Mouse (Mus musculus) heart, embryonic 15.5 days (tissue): ENCODE results near the gene Slc25a39. TPM values are rescaled to one million over a fixed set of nuclear protein-coding genes. Genes with fewer than 3 reads are reported as not detected.
"Not testable (repeated sequence)": the region's sequence is repeated elsewhere in the genome, so short reads cannot be mapped to it uniquely, and the experiment has no call there.

Source experiments
- ATAC-seq: fragments of 200-750 bp; cut with Nextera tagmentation; replicated peaks from 2 replicates; pipeline ENCODE4 v1.8.0; 2017; ENCODE audit warnings: low read depth, moderate TSS enrichment; ENCODE audit not compliant: insufficient number of reproducible peaks, insufficient read depth, low FRiP score
- H3K27ac ChIP-seq: fragments of 300-500 bp; sonication (generic); 2 replicates; pipeline ENCODE4 v1.5.1; 2015; ENCODE audit warnings: mild to moderate bottlenecking, inconsistent platforms
- H3K27me3 ChIP-seq: fragments of 300-500 bp; sonication (generic); 2 replicates; pipeline ENCODE4 v1.6.1; 2015; ENCODE audit warnings: inconsistent platforms
- H3K36me3 ChIP-seq: fragments of 300-500 bp; sonication (generic); 2 replicates; pipeline ENCODE4 v1.6.1; 2015; ENCODE audit warnings: mild to moderate bottlenecking, inconsistent platforms
- H3K4me1 ChIP-seq: fragments of 300-500 bp; sonication (generic); replicated peaks from 2 replicates; pipeline ENCODE4 v1.6.1; 2015; ENCODE audit warnings: inconsistent platforms
- H3K4me2 ChIP-seq: fragments of 300-500 bp; sonication (generic); 2 replicates; pipeline ENCODE4 v1.6.1; 2015; ENCODE audit warnings: inconsistent platforms, mild to moderate bottlenecking, moderate library complexity
- H3K4me3 ChIP-seq: fragments of 300-500 bp; sonication (generic); 2 replicates; pipeline ENCODE4 v1.5.1; 2015; ENCODE audit warnings: mild to moderate bottlenecking, inconsistent platforms
- H3K9ac ChIP-seq: fragments of 300-500 bp; sonication (generic); 2 replicates; pipeline ENCODE4 v1.6.1; 2015; ENCODE audit warnings: mild to moderate bottlenecking, inconsistent platforms
- H3K9me3 ChIP-seq: fragments of 300-500 bp; sonication (generic); replicated peaks from 2 replicates; pipeline ENCODE4 v1.6.1; 2016; ENCODE audit warnings: inconsistent platforms
- WGBS: fragments of 180-500 bp; shearing (Covaris S2); methylation state at CpG from one replicate; pipeline ENCODE4 v1.1.7; 2015; ENCODE audit warnings: mixed read lengths; 5-methylcytosine and 5-hydroxymethylcytosine counted together
- polyA plus RNA-seq: library from polyadenylated mRNA; unstranded; fragments of >200 nt; fragmentation: Nextera tagmentation; extraction: Ambion mirVana; gene quantifications from 2 replicates; pipeline ENCODE4 v1.2.1, GENCODE M21; 2015

Gene Slc25a39
- polyA plus RNA-seq, 1 experiment from 2014 or later = 293 TPM

DNA sequence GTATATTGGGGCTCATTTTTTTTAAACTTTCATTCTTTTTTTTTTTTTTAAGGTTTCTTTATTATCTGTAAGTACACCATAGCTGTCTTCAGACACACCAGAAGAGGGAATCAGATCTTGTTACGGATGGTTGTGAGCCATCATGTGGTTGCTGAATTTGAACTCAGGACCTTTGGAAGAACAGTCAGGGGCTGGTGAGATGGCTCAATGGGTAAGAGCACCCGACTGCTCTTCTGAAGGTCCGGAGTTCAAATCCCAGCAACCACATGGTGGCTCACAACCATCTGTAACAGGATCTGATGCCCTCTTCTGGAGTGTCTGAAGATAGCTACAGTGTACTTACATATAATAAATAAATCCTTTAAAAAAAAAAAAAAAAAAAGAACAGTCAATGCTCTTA is 2.6 kb upstream of the Slc25a39 start:
- ATAC-seq, H3K36me3 ChIP-seq, H3K4me3 ChIP-seq, H3K27me3 ChIP-seq, H3K4me2 ChIP-seq, H3K27ac ChIP-seq, H3K9ac ChIP-seq, H3K9me3 ChIP-seq: not testable (repeated sequence)
- WGBS = 90% methylated on average over 3 of the region's 3 CpGs
- peaks cover 23% of the 10 kb centered on the region for H3K4me1 ChIP-seq

DNA sequence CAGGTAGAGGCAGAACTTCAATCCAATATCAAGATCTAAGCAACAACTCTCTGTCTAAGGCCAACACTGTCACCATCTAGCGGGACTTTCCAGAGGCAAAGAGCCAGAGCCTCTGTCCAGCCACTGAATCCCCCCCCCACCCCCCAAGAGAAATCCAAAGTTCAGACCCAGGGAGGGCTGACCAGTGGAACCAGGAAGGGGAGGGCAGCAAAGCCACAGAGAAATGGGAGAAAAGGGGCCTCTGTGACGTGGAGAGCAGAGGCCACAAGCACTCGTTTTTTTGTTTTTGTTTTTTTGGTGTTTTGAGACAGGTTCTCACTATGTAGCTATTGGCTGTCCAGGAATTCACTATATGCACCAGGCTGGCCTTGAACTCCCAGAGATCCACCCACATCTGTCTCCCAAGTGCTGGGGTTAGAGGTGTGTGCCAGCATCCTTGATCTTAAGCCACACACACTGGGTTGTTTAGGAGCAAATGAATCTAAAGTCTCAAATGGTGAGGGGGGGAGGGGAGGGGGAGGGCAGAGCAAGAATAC is 2.1 kb upstream of the Slc25a39 start:
- no peak overlapping the region for H3K4me3 ChIP-seq
- H3K4me1 ChIP-seq = peaks cover 28% of the 10 kb centered on the region
- no peak overlapping the region for H3K27ac ChIP-seq
- no peak overlapping the region for H3K4me2 ChIP-seq
- no peak overlapping the region for H3K9ac ChIP-seq
- 0 out of 2 replicates have a peak, but pooled peaks cover 3% of the 10 kb centered on the region for H3K36me3 ChIP-seq
- WGBS = 72% methylated on average over 3 of the region's 3 CpGs
- H3K27me3 ChIP-seq = no peaks in the 10 kb centered on the region
- ATAC-seq = no peak
- no peaks in the 10 kb centered on the region for H3K9me3 ChIP-seq

DNA sequence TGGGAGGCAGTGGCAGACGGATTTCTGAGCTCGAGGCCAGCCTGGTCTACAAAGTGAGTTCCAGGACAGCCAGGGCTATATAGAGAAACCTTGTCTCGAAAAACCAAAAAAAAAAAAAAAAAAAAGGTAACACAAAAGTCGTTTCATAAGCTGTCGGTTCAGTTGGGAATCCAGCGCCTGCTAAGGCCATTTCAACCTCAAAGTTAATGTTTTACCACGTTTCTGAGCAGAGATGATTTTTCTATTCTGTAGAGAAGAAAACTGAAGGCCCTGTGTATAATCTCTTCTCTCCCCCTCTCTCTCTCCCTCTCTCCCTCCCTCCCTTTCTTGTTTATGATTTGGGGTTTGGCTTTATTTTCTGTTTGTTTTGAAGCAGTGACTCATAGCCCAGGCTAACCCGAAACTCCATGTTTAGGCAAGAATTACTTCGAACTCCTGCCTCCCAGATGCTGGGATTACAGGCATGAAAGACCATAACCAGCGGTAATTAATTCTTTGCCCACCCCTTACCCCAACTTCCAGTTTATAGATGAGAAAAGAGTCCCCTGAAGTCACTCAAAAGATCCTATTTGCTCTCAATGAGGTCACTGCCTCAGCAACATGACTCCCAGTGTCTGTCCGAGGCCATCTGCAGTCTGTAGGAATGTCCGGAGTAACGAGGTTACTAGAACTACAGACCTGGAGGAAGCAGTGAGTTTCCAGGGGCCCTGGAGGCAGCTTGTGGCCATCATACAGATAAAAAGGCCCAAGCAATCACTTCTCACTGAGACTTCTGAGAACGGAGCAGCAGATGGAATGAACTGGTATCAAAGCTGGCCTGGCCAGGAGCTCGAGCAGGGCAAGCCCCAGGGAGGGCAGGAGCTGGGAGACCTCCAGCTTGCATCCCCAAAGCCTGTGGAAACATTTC is 1.4 kb upstream of the Slc25a39 start:
- peaks cover 31% of the 10 kb centered on the region for H3K4me1 ChIP-seq
- WGBS = 36% methylated on average over 14 of the region's 15 CpGs
- H3K9me3 ChIP-seq = no peaks in the 10 kb centered on the region
- H3K36me3 ChIP-seq = peaks cover 10% of the 10 kb centered on the region
- H3K4me2 ChIP-seq = peak overlapping the region; percentile 86
- peak overlapping the region; percentile 50 for H3K9ac ChIP-seq
- H3K4me3 ChIP-seq = peak overlapping the region; percentile 90
- H3K27ac ChIP-seq = peak overlapping the region; percentile 94
- ATAC-seq = no peak
- H3K27me3 ChIP-seq = no peaks in the 10 kb centered on the region

DNA sequence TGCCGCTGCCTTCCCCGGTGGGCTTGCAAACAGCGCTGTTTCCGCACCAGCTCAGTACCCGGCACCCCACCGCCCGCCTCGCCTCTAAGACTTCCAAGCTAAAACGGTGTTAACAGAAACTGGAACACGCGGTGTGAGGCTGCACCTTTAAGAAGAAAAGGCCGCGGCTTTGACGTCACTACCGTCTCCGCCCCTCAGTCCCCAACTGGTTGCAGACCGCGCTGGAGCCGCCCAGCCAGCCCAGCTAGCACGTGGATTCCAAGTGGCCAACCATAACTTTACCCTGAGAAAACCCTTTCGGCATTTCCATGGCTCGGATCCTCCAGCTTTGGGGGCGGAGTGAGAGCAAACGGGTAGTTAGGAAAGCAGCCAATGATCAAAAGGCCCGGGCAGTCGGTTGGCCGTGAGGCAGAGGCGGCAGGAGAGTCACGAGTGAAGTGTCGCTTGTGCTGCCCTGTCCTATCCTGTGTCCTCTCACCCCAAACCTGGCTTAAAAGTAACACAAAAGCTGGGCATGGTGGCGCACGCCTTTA is 664 bp upstream of the Slc25a39 start:
- Histone ChIP-seq H3K4me2 (peak overlapping the region; percentile 86), H3K27me3 (no peaks in the 10 kb centered on the region), H3K27ac (peak overlapping the region; percentile 99), H3K9me3 (no peaks in the 10 kb centered on the region), H3K36me3 (peaks cover 17% of the 10 kb centered on the region), H3K4me1 (peaks cover 31% of the 10 kb centered on the region), H3K9ac (peak overlapping the region; percentile 90), H3K4me3 (peak overlapping the region; percentile 90)
- WGBS = 0% methylated on average over 32 of the region's 32 CpGs
- ATAC-seq = peak; percentile 91

DNA sequence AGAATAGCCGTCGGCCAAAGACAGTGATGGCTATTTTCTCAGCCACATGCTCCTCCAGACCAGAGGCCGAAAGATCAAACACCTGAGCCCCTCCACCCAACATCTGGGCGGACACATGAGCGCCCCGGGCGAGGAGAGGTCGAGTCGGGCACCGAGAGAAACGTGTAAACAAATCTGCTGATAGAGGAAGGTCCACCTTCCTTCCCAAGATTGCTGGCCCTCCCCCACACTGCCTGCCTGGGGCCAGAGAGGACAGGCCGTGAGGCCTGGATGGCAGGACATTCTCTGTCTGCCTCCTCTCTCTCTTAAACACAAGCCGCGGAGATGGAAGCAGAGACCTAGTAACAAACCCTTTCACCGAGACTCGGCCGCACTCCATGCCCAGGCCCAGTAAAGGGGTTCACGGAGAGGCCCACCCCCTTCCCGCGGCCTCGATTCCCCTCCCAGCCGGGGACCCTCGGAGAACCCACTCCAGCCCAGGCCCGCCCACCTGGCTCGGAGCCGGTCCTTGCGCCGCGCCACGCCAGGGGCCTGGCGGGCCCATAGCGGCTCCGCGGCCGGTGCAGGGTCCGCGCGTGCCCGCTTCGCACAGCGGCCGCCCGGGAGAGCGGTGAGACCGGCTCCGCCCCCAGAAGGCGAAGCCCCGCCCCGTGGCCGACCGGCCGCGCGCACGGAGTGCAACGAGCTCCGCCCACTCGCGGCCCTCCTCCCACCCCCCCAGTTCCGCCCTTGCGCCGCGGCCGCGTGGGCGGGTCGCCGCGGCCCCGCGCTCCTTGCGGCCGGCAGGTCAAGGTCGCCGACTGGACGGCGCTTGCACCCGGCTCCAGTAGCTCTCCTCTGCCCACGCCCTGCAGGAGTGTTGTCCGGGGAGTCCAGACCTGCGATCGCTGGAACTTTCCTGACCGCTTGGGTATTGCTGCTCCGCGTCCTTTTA is 579 bp downstream of the Slc25a39 start:
- WGBS = under 1% methylated on average over 85 of the region's 85 CpGs
- Histone ChIP-seq H3K27me3 (0 out of 2 replicates have a peak, but pooled peaks cover 1% of the 10 kb centered on the region), H3K27ac (peak overlapping the region; percentile 99), H3K4me2 (peak overlapping the region; percentile 86), H3K36me3 (peaks cover 29% of the 10 kb centered on the region), H3K9me3 (no peaks in the 10 kb centered on the region), H3K9ac (peak overlapping the region; percentile 90), H3K4me3 (peak overlapping the region; percentile 90), H3K4me1 (peaks cover 31% of the 10 kb centered on the region)
- ATAC-seq = peak; percentile 76

DNA sequence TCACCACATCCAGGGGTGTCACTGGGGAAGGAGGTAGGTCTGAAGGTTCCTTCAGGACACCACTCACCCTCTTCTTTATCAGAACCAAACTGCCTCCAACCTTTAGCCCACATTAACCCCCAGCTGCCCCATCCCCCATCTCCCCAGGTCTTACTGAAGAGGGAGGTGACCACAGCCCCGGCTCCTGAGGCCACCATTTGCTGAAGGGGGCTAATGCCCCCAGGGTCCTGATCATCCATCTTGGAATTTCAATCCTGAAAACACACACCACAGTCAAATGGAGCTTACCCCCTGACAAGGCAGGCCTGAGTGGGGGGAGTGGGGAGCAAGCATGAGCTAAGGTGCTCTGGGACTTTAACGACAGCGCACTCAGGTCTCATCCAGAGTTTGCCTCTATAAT is 1.3 kb downstream of the Slc25a39 start:
- Histone ChIP-seq H3K9ac (peak overlapping the region; percentile 90), H3K4me1 (peaks cover 28% of the 10 kb centered on the region), H3K4me3 (peak overlapping the region; percentile 90), H3K27ac (peak overlapping the region; percentile 99), H3K36me3 (peaks cover 29% of the 10 kb centered on the region), H3K4me2 (peak overlapping the region; percentile 86), H3K27me3 (peaks cover 7% of the 10 kb centered on the region; the same call in 1 of the 2 replicates), H3K9me3 (no peaks in the 10 kb centered on the region)
- no peak for ATAC-seq
- WGBS = 13% methylated on average over 3 of the region's 3 CpGs

DNA sequence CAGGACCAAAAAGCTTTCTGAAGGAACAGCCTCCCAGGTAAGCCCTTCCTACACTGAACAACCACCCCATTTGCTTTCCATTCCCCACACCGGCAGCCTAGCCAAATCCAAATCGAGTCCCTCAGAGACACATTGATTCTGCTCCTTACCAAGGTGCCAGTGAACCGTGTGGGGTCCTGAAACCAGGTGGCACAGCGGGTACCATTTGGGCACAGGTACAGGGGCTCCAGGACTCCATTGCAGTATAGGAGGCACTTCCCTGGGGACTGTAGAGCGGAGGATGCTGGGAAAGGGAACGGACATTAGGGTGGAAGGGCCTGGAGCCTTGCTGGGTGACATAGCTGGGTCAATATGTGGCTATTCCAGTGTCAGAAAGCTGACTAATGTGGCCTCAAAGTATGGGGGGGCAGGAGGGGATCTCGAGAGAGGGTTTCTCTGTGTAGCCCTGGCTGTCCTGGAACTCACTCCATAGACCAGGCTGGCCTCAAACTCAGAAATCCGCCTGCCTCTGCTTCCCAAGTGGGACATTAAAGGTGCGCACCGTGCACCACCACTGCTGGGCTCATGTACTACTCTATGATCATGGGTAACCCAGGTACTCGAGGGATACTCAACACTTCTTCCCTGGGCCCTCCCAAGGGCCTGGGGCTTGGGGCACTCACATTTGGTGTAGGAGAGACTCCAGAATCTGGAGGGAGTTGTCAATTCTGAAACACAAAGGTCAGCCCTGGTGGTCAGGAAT is 2.0 kb downstream of the Slc25a39 start:
- peaks cover 14% of the 10 kb centered on the region for H3K27me3 ChIP-seq
- H3K4me1 ChIP-seq = peaks cover 27% of the 10 kb centered on the region
- WGBS = 87% methylated on average over 11 of the region's 11 CpGs
- peak overlapping the region; percentile 90 for H3K9ac ChIP-seq
- ATAC-seq = no peak
- peak overlapping the region; percentile 90 for H3K4me3 ChIP-seq
- peaks cover 29% of the 10 kb centered on the region for H3K36me3 ChIP-seq
- peak overlapping the region; percentile 86 for H3K4me2 ChIP-seq
- no peaks in the 10 kb centered on the region for H3K9me3 ChIP-seq
- H3K27ac ChIP-seq = no peak overlapping the region

DNA sequence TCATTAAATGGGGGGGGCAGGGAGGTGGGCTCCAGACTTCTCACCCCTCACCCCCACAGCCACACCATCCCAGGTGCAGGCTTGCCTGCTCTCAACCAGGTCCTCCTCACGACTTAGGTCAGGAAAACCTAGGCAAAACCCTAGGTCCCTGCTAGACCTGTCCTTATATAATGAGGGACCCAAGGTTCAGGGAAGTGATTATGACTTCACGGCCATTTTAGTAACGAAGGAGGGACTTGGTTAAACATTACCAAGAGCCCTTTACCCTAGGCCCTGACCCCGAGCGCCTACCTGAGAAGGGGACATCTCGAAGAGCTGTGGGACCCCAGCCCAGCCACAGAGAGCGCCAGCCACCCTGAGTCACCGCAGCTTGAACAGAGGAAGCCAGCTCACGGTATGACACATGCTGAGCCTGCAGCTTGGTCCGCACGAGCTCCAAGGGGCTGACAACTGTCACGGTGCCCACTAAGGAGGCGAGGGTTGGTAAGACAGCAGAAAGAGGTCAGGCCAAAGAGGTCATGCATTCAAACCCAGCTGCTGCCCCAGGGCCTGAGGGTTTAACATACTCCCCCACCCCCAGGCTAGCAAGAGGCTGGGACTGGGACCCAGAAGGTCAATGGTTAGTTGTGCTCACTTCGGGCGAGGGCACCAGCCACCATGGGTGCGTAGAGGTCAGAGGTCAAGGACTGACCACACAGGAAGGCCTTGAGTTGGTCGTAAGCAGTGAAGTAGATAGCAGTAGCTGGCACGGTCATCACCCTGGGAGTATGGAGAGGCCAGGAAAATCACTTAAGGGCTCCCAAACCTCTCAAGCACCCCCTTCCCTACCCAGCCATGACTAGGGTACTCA is 3.4 kb downstream of the Slc25a39 start:
- Histone ChIP-seq H3K27me3 (peaks cover 27% of the 10 kb centered on the region), H3K4me1 (peaks cover 38% of the 10 kb centered on the region), H3K9ac (no peak overlapping the region), H3K4me3 (no peak overlapping the region), H3K4me2 (no peak overlapping the region), H3K27ac (no peak overlapping the region), H3K9me3 (no peaks in the 10 kb centered on the region), H3K36me3 (peaks cover 29% of the 10 kb centered on the region)
- WGBS = 85% methylated on average over 18 of the region's 18 CpGs
- ATAC-seq = no peak

DNA sequence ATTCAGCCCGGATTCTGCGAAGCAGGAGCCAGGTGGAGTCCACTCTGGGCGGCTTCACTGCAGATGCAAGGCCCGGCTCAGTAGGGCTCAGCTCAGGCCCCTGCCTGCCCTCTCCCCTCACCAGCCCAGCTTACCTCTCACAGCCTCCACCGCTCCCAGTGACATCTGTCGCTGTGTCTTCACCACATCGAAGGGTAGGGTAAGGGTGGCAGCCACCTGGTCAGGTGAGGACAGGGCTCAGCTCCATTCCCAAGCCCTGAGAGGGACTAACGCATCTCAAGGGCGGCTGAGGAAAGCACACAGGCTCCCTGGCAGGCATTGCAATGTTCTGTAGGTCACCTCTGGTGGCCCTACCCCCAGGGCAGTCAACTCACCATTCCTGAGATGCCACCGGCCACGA is 4.1 kb downstream of the Slc25a39 start:
- H3K27ac ChIP-seq = no peak overlapping the region
- no peaks in the 10 kb centered on the region for H3K9me3 ChIP-seq
- peaks cover 29% of the 10 kb centered on the region for H3K36me3 ChIP-seq
- ATAC-seq = no peak
- H3K4me1 ChIP-seq = peaks cover 40% of the 10 kb centered on the region
- WGBS = 92% methylated on average over 11 of the region's 11 CpGs
- no peak overlapping the region for H3K4me3 ChIP-seq
- H3K4me2 ChIP-seq = no peak overlapping the region
- no peak overlapping the region for H3K9ac ChIP-seq
- peaks cover 34% of the 10 kb centered on the region for H3K27me3 ChIP-seq
